Mouse (Mus musculus) C2C12 (cell line): Measurements from ENCODE around the gene B9d1. TPM values are rescaled to one million over a fixed set of nuclear protein-coding genes. Genes with fewer than 3 reads are reported as not detected.

Experiments
- H3K27me3 ChIP-seq: one replicate; pipeline ENCODE4 v1.6.1; 2011; ENCODE audit not compliant: control insufficient read depth, insufficient read depth, insufficient read length
- H3K36me3 ChIP-seq: one replicate; pipeline ENCODE4 v1.6.1; 2011; ENCODE audit not compliant: control insufficient read depth, insufficient read depth
- H3K4me3 ChIP-seq: one replicate; pipeline ENCODE4 v1.5.1; 2011; ENCODE audit warnings: mild to moderate bottlenecking, control low read depth; ENCODE audit not compliant: poor library complexity, insufficient read depth, severe bottlenecking
- H3K79me2 ChIP-seq: one replicate; pipeline ENCODE4 v1.6.1; 2011; ENCODE audit not compliant: control insufficient read depth, insufficient read depth
- H3K79me3 ChIP-seq: one replicate; pipeline ENCODE4 v1.6.1; 2011; ENCODE audit warnings: low read depth, control low read depth
- H3ac ChIP-seq: one replicate; pipeline ENCODE3; 2011; ENCODE audit warnings: low read depth; ENCODE audit not compliant: control insufficient read depth, insufficient read length
- CEBPB ChIP-seq: IDR thresholded peaks from one replicate; pipeline ENCODE4 v1.6.1; 2011; ENCODE audit warnings: low read depth, mild to moderate bottlenecking, control low read depth, moderate library complexity
- CTCF ChIP-seq: IDR thresholded peaks from one replicate; pipeline ENCODE4 v1.5.1; 2011; ENCODE audit not compliant: control insufficient read depth, insufficient read depth, insufficient read length
- FOSL1 ChIP-seq: IDR thresholded peaks from one replicate; pipeline ENCODE4 v1.8.0; 2011; ENCODE audit warnings: mild to moderate bottlenecking, low read length; ENCODE audit not compliant: poor library complexity, insufficient read depth, severe bottlenecking
- MAX ChIP-seq: IDR thresholded peaks from one replicate; pipeline ENCODE4 v1.6.1; 2011; ENCODE audit warnings: mild to moderate bottlenecking, control low read depth
- MYOD1 ChIP-seq: IDR thresholded peaks from one replicate; pipeline ENCODE4 v1.6.1; 2011; ENCODE audit warnings: low read depth; ENCODE audit not compliant: control insufficient read depth, insufficient read length
- MYOG ChIP-seq: IDR thresholded peaks from one replicate; pipeline ENCODE4 v1.6.1; 2011; ENCODE audit not compliant: control insufficient read depth, insufficient read length; ENCODE audit errors: extremely low read depth
- USF1 ChIP-seq: IDR thresholded peaks from one replicate; pipeline ENCODE4 v1.6.1; 2011; ENCODE audit warnings: low read depth, mild to moderate bottlenecking, control low read depth, moderate library complexity
- polyA plus RNA-seq: library from polyadenylated mRNA; unstranded; fragments of >200 nt; fragmentation: generic; extraction: Trizol; gene quantifications from one replicate; pipeline ENCODE4 v1.2.1, GENCODE M21; 2012; ENCODE audit warnings: missing spikeins

The B9d1 gene
- polyA plus RNA-seq, 1 experiment, result 45.7 TPM

DNA sequence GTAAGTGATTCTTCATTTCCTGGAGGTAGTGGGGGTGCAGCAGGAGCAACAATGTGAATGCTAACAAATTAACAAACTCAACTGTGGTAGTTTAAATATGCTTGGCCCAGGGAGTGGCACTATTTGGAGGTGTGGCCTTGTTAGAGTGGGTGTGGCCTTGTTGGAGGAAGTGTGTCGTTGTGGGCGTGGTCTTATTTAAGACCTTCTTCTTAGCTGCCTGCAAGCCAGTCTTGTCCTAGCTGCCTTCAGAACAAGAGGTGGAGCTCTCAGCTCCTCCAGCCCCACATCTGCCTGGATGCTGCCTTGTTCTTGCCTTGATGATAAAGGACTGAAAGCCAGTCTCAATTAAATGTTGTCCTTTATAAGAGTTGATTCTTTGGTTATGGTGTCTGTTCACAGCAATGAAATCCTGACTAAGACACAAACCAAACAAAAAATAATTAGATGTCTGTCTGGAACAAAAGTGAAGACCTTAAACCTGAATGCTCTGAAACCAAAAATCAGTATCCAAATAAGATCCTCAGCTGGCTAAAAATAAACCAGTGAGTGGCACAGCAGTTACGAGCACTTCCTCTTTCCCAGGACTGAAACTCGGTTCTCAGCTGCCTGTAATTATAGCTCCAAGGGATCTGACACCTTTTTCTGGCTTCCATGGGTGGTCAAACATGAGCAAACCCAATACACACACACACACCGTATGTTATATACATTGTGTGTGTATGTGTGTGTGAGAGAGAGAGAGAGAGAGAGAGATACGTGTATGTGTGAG, 6.0 kb upstream of the B9d1 start:
- Histone ChIP-seq H3K79me2 (no peaks in the 10 kb centered on the region), H3K4me3 (no peak overlapping the region), H3ac (no peak overlapping the region), H3K27me3 (no peaks in the 10 kb centered on the region), H3K36me3 (no peaks in the 10 kb centered on the region), H3K79me3 (no peaks in the 10 kb centered on the region)
- TF ChIP-seq MAX (no peak), MYOD1 (no peak), CEBPB (no peak), MYOG (no peak), CTCF (no peak), USF1 (no peak), FOSL1 (no peak)

- no peaks in the 10 kb centered on the region for H3K36me3 ChIP-seq
- H3K27me3 ChIP-seq, result no peaks in the 10 kb centered on the region
- no peak overlapping the region for H3K4me3 ChIP-seq
- peaks cover 8% of the 10 kb centered on the region for H3K79me2 ChIP-seq
- H3K79me3 ChIP-seq, result no peaks in the 10 kb centered on the region
- H3ac ChIP-seq, result no peak overlapping the region
- no peak for TF ChIP-seq USF1
- no peak for TF ChIP-seq CEBPB
- no peak for TF ChIP-seq MYOG
- TF ChIP-seq MYOD1, result no peak
- no peak for TF ChIP-seq MAX
- no peak for TF ChIP-seq CTCF
- TF ChIP-seq FOSL1, result no peak
These were observed 1.0 kb upstream of the B9d1 start for GRCm38 (mm10) chr11:61503933-61504332.

- no peak overlapping the region for H3K4me3 ChIP-seq
- H3K36me3 ChIP-seq, result peaks cover 62% of the 10 kb centered on the region
- no peak overlapping the region for H3ac ChIP-seq
- no peak for TF ChIP-seq MYOG
- no peak for TF ChIP-seq CEBPB
- no peak for TF ChIP-seq CTCF
- TF ChIP-seq MAX, result no peak
- no peak for TF ChIP-seq USF1
- no peak for TF ChIP-seq MYOD1
- TF ChIP-seq FOSL1, result no peak
- H3K79me3 ChIP-seq, result no peaks in the 10 kb centered on the region
- H3K27me3 ChIP-seq, result no peaks in the 10 kb centered on the region
- H3K79me2 ChIP-seq, result no peaks in the 10 kb centered on the region
These were observed 10.0 kb downstream of the B9d1 start for GRCm38 (mm10) chr11:61514953-61515352.

- no peaks in the 10 kb centered on the region for H3K79me3 ChIP-seq
- H3K36me3 ChIP-seq, result peaks cover 75% of the 10 kb centered on the region
- no peak overlapping the region for H3ac ChIP-seq
- TF ChIP-seq MAX (peak; percentile 46), MYOG (no peak)
- H3K27me3 ChIP-seq, result no peaks in the 10 kb centered on the region
- no peaks in the 10 kb centered on the region for H3K79me2 ChIP-seq
- no peak overlapping the region for H3K4me3 ChIP-seq
These were observed 13.0 kb downstream of the B9d1 start for GRCm38 (mm10) chr11:61517971-61518370.

DNA sequence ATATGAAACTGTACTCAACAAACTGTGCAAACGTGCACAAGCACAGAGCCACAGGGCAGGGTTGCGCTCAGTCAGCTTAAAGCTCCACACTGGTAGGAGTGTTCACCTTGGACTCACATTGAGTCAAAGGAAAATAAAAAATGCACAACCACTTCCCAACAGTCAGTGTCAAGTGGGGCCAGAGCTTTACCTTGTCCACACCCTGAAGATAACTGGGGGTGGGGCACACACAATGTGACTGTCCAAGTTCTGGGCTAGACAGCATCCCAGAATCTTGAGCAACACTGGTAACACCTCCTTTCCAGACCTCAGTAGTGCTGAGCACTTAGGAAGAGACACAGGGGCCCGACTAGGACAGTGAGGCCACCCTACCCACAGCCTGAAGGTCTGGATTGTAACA, 13.9 kb downstream of the B9d1 start:
- Histone ChIP-seq H3K27me3 (no peaks in the 10 kb centered on the region), H3K4me3 (no peak overlapping the region), H3ac (no peak overlapping the region), H3K79me2 (no peaks in the 10 kb centered on the region), H3K36me3 (peaks cover 72% of the 10 kb centered on the region), H3K79me3 (no peaks in the 10 kb centered on the region)
- TF ChIP-seq MYOD1 (no peak), USF1 (no peak), MYOG (no peak), CEBPB (no peak), MAX (no peak), CTCF (no peak), FOSL1 (no peak)

- TF ChIP-seq FOSL1 (no peak), MYOD1 (no peak), MAX (no peak), USF1 (no peak), CTCF (no peak), CEBPB (no peak), MYOG (no peak)
- peaks cover 72% of the 10 kb centered on the region for H3K36me3 ChIP-seq
- H3K79me2 ChIP-seq, result no peaks in the 10 kb centered on the region
These were observed 14.7 kb downstream of the B9d1 start for GRCm38 (mm10) chr11:61519484-61520107.

More at GRCm38 (mm10) chr11:61519484-61520107, 14.7 kb downstream of the B9d1 start:
- Histone ChIP-seq H3K79me3 (no peaks in the 10 kb centered on the region), H3K27me3 (no peaks in the 10 kb centered on the region), H3K4me3 (no peak overlapping the region), H3ac (no peak overlapping the region)
